Mouse (Mus musculus) kidney, embryonic 14.5 days (tissue): ENCODE measurements at regions not wholly inside any gene's neighbourhood (a gene's known extent, or its start where the extent isn't known, plus 50 kb on each side); places are given as distances from the start of the nearest gene placed in this dataset.

ENCODE experiments used
- ATAC-seq: fragments of 200-750 bp; cut with Nextera tagmentation; 2 replicates; pipeline ENCODE4 v1.8.0; 2017; ENCODE audit warnings: moderate number of reproducible peaks, mild to moderate bottlenecking, moderate TSS enrichment, moderate library complexity; ENCODE audit not compliant: low FRiP score, low TSS enrichment
- H3K27ac ChIP-seq: fragments of 300-500 bp; sonication (generic); 2 replicates; pipeline ENCODE4 v1.5.1; 2014; ENCODE audit warnings: low read depth, mild to moderate bottlenecking, low read length, moderate library complexity, mixed read lengths
- H3K27me3 ChIP-seq: fragments of 300-500 bp; sonication (generic); 2 replicates; pipeline ENCODE4 v1.6.1; 2014; ENCODE audit warnings: mild to moderate bottlenecking, low read length; ENCODE audit not compliant: control insufficient read depth, insufficient read depth
- H3K36me3 ChIP-seq: fragments of 300-500 bp; sonication (generic); 2 replicates; pipeline ENCODE4 v1.6.1; 2014; ENCODE audit warnings: low read length, mixed read lengths; ENCODE audit not compliant: control insufficient read depth, insufficient read depth
- H3K4me1 ChIP-seq: fragments of 300-500 bp; sonication (generic); 2 replicates; pipeline ENCODE4 v1.6.1; 2014; ENCODE audit warnings: low read length, mixed read lengths; ENCODE audit not compliant: control insufficient read depth, insufficient read depth
- H3K4me2 ChIP-seq: fragments of 300-500 bp; sonication (generic); replicated peaks from 2 replicates; pipeline ENCODE4 v1.6.1; 2014; ENCODE audit warnings: low read depth, mild to moderate bottlenecking, low read length
- H3K4me3 ChIP-seq: fragments of 300-500 bp; sonication (generic); 2 replicates; pipeline ENCODE4 v1.5.1; 2014; ENCODE audit warnings: mild to moderate bottlenecking, low read length
- H3K9ac ChIP-seq: fragments of 300-500 bp; sonication (generic); 2 replicates; pipeline ENCODE4 v1.6.1; 2014; ENCODE audit warnings: low read depth, mild to moderate bottlenecking, low read length, moderate library complexity
- H3K9me3 ChIP-seq: fragments of 300-500 bp; sonication (generic); 2 replicates; pipeline ENCODE4 v1.6.1; 2016; ENCODE audit warnings: low read length; ENCODE audit not compliant: control insufficient read depth
- WGBS: fragments of 180-500 bp; shearing (Covaris S2); extraction: QIAGEN DNeasy Blood & Tissue Kit; methylation state at CpG from one replicate; pipeline ENCODE4 v1.1.7; 2014; 5-methylcytosine and 5-hydroxymethylcytosine counted together

DNA sequence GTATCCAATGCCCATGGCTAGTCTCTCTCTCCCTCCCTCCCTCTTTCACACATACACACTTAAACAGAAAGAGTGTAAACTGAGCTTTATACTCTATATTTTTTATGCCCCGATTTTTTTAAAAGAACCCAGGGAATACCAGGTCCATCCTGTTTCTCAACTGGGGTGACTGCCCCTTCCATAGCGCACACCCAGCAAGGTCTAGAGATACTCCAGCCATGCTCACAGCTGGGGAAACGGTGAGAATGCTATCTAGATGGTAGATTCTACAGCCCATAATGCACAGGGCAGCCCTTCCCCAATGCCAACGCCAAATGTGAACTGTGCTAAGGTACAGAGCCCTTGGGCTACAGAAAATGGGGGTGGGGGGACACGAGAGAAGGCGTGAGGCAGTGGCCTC is 51.2 kb upstream of the Tln2 start:
- Histone ChIP-seq H3K27ac (no peak overlapping the region), H3K4me1 (peaks cover 4% of the 10 kb centered on the region; the same call in 1 of the 2 replicates), H3K9me3 (no peaks in the 10 kb centered on the region), H3K4me2 (no peak overlapping the region), H3K36me3 (no peaks in the 10 kb centered on the region), H3K27me3 (no peaks in the 10 kb centered on the region), H3K4me3 (no peak overlapping the region), H3K9ac (no peak overlapping the region)
- ATAC-seq = no peak
- 90% methylated on average over 6 of the region's 6 CpGs for WGBS

- H3K27ac ChIP-seq = no peak overlapping the region
- H3K9me3 ChIP-seq = no peaks in the 10 kb centered on the region
- WGBS = 85% methylated on average over 6 of the region's 6 CpGs
- no peaks in the 10 kb centered on the region for H3K27me3 ChIP-seq
- H3K4me3 ChIP-seq = no peak overlapping the region
- H3K36me3 ChIP-seq = no peaks in the 10 kb centered on the region
- ATAC-seq = no peak
- no peak overlapping the region for H3K9ac ChIP-seq
- H3K4me1 ChIP-seq = no peaks in the 10 kb centered on the region
- no peak overlapping the region for H3K4me2 ChIP-seq
Measured at GRCm38 (mm10) chr9:67611676-67612075, 52.2 kb upstream of the Tln2 start.

GRCm38 (mm10) chr9:67612101-67612500 is 52.6 kb upstream of the Tln2 start:
- ATAC-seq = no peak
- Histone ChIP-seq H3K27me3 (no peaks in the 10 kb centered on the region), H3K4me3 (no peak overlapping the region), H3K4me2 (no peak overlapping the region), H3K4me1 (peaks cover 4% of the 10 kb centered on the region; the same call in 1 of the 2 replicates), H3K9me3 (no peaks in the 10 kb centered on the region), H3K9ac (no peak overlapping the region), H3K27ac (no peak overlapping the region), H3K36me3 (no peaks in the 10 kb centered on the region)
- 96% methylated on average over 2 of the region's 2 CpGs for WGBS

- H3K9ac ChIP-seq = no peak overlapping the region
- WGBS = 76% methylated on average over 2 of the region's 2 CpGs
- no peak overlapping the region for H3K27ac ChIP-seq
- no peak for ATAC-seq
- H3K36me3 ChIP-seq = no peaks in the 10 kb centered on the region
- H3K27me3 ChIP-seq = no peaks in the 10 kb centered on the region
- H3K4me3 ChIP-seq = no peak overlapping the region
- peaks cover 9% of the 10 kb centered on the region for H3K4me1 ChIP-seq
- no peak overlapping the region for H3K4me2 ChIP-seq
- H3K9me3 ChIP-seq = no peaks in the 10 kb centered on the region
Measured at GRCm38 (mm10) chr9:67614068-67614727, 54.7 kb upstream of the Tln2 start.

DNA sequence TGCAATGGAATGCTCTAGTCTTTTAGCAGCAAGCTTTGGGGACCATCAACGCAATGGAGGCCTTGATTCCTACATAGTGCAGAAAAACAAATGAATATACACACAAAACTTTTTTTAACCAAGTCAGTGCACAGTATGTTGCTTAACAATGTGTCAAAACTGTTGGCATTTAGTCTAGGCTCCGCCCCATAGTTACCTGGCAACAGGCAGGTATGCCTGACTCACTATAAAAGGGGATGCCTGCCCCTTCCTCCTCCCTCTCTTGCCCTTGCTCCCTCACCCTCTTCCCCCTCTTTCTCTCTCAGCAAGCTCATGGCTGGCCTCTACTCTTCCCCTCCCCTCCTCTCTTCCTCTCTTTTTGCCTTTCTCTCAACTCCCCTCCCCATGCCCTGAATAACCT is 56.7 kb upstream of the Tln2 start:
- Histone ChIP-seq H3K4me2 (no peak overlapping the region), H3K4me1 (peaks cover 9% of the 10 kb centered on the region), H3K9me3 (no peaks in the 10 kb centered on the region), H3K9ac (no peak overlapping the region), H3K4me3 (no peak overlapping the region), H3K36me3 (no peaks in the 10 kb centered on the region), H3K27ac (no peak overlapping the region), H3K27me3 (no peaks in the 10 kb centered on the region)
- ATAC-seq = no peak
- 90% methylated on average over 2 of the region's 2 CpGs for WGBS

DNA sequence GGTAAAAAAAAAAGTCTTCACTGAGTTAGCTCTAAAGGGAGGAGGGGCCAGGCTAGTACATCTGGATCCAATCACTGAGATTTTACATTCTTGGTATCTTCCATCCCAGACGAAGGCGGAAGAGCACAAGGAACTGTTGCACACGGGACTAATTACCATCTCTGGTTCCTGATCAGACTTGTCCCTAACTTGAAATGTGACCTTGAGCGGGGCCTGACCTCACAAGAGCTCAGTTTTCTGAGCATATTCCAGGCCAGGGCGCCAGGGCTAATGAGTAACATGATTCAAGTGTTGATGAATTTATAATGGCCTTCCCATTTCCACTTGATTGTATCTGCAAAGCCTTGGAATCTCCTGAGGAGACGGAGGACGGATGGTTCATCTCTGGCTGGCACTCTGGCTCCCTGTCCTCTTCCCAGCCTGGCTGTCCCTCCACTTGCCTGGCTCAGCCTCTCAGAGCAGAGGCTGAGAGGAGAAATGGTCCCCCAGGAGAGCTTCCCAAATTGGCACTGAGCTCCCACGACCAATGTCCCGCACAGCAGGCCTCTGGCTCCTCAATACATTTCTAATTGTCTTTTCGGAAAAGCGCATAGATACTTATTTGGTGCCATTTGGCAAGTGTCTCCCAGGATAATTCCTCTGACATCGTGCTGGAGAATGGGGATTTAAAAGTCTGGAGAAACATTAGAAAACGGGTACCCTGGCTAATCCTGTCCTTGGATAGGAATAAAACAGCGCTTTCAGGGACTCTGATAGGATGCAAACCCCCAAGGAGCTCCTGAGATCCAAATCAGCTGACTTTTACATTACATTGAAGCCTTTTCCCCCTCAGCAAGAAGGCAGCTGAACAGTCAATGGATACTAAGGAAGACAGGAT is 58.1 kb upstream of the Tln2 start:
- H3K4me1 ChIP-seq = peaks cover 9% of the 10 kb centered on the region
- 45% methylated on average over 14 of the region's 14 CpGs for WGBS
- H3K4me2 ChIP-seq = no peak overlapping the region
- no peak overlapping the region for H3K4me3 ChIP-seq
- H3K9ac ChIP-seq = no peak overlapping the region
- H3K27me3 ChIP-seq = no peaks in the 10 kb centered on the region
- no peaks in the 10 kb centered on the region for H3K36me3 ChIP-seq
- no peaks in the 10 kb centered on the region for H3K9me3 ChIP-seq
- H3K27ac ChIP-seq = no peak overlapping the region
- no peak for ATAC-seq

DNA sequence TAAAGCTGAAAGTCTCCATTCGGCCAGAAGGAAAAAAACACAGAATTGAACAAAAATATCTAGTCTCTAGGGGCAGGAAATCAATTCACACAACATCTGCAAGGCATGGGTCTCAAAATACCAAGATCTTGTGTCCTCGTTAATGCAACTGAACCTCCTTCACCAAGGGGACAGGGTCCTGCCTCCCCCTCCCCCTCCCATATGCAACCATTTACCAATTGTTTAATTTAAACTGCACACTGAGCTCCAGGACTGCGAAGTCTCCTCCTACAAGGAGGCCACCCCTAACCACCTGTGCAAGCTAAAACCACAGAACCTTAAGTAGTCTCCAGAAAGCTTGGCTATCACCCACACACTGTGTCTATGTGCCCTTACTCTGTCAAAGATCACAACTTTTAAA is 61.4 kb upstream of the Tln2 start:
- WGBS = 60% methylated on average over 3 of the region's 3 CpGs
- no peaks in the 10 kb centered on the region for H3K27me3 ChIP-seq
- H3K27ac ChIP-seq = no peak overlapping the region
- peaks cover 9% of the 10 kb centered on the region for H3K4me1 ChIP-seq
- H3K4me2 ChIP-seq = no peak overlapping the region
- no peak for ATAC-seq
- no peaks in the 10 kb centered on the region for H3K9me3 ChIP-seq
- H3K4me3 ChIP-seq = no peak overlapping the region
- no peaks in the 10 kb centered on the region for H3K36me3 ChIP-seq
- H3K9ac ChIP-seq = no peak overlapping the region

DNA sequence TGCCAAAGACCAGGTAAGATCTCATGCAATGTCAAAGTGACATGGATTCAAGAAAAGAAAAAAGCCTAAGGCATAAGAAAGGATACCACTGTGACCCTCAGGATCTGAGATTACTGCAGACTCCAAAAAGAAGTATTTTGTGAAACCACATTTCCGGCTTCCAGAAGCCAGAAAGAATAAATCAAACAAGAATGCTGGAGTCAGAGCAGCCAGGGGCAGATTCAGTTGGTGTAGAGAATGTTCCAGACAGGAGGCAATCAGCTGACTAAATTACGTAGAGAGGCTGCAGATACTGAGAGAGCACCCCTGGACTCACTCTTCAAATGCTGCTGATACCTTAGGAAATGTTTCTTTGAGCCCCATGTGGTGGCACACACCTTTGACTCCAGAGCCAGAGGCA is 67.7 kb upstream of the Tln2 start:
- Histone ChIP-seq H3K9ac (no peak overlapping the region), H3K27ac (no peak overlapping the region), H3K9me3 (no peaks in the 10 kb centered on the region), H3K4me1 (peaks cover 3% of the 10 kb centered on the region; the same call in 1 of the 2 replicates), H3K4me2 (no peak overlapping the region), H3K36me3 (no peaks in the 10 kb centered on the region), H3K4me3 (no peak overlapping the region), H3K27me3 (no peaks in the 10 kb centered on the region)
- no peak for ATAC-seq
- whole genome bisulfite sequencing = 67% methylated on average over 2 of the region's 2 CpGs

GRCm38 (mm10) chr9:67629624-67630023 is 70.1 kb upstream of the Tln2 start:
- H3K4me2 ChIP-seq = no peak overlapping the region
- no peaks in the 10 kb centered on the region for H3K36me3 ChIP-seq
- no peak overlapping the region for H3K4me3 ChIP-seq
- no peak for ATAC-seq
- peaks cover 3% of the 10 kb centered on the region; the same call in 1 of the 2 replicates for H3K4me1 ChIP-seq
- H3K27me3 ChIP-seq = no peaks in the 10 kb centered on the region; the same call in none of the 2 replicates
- H3K27ac ChIP-seq = no peak overlapping the region
- no peak overlapping the region for H3K9ac ChIP-seq
- H3K9me3 ChIP-seq = no peaks in the 10 kb centered on the region
- WGBS = 47% methylated on average over 6 of the region's 6 CpGs
